Mouse (Mus musculus): Measurements from ENCODE around the gene Dhcr7. TPM values are rescaled to one million over a fixed set of nuclear protein-coding genes. Genes with fewer than 3 reads are reported as not detected.
A peak's percentile ranks its signal among the peaks of the same experiment; 100 is the strongest.

Dhcr7 gene
- 20.5 and 21.8 TPM in 2 replicates for polyA plus RNA-seq (2012; ENCODE audit: insufficient read depth, insufficient read length, missing spikeins)

DNA sequence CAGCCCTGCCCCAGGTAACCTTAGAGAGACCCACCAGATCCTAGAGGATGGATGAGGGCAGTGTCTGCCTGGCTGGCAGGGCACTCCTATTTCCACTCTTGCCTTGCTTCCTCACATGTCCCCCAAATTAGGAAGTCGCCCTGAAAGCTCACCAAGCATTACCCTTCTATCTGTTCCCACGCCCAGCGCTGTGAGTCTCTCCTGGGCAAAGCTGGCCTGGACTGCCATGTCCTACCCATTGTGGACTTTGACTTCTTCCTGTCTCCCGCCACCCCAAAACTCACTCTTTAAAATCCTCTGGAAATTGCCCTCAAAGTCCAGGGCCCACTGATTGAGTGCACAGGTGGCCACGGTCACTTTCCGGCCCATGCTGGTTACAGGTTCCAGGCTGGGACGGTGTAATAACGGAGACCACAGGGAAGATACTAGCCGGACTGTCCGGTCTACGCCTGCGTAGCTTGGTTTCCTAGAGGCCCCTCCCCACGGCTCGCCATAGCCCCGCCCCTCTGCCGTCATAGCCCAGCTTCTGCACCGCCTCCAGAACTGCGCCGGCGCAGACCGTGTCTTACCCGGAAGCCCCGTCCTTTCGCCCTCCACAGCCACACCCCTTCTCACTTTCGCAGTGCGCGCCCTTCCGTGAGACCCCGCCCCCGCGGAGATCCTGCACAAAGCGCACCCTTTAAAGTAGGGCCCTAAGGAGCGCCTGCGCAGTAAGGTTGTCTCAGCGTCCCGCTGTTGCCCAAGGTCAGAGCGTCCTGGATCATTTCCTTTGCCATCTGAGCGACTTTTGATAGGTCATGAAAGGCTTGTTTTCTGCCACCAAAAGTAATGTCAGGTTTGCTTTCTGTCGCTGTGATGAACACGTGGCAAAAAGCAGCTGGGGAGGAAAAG lies at the start of gene Dhcr7, which contains the start of gene Nadsyn1:
Gene Dhcr7 (plus strand): TSS at position 771 of the 891 bp plus-strand sequence.
Gene Nadsyn1 (minus strand): TSS at position 475 of the 891 bp plus-strand sequence.
- Histone ChIP-seq H3K4me3 (ENCODE audit: insufficient read depth, low read length) (peak within 1 kb of the TSS; percentile 88), H3K4me1 (ENCODE audit: control insufficient read depth, insufficient read depth, low read length) (peaks cover 13% of the 10 kb centered on the region), H3K27ac (ENCODE audit: insufficient read depth, low read depth, low read length) (peak within 1 kb of the TSS; percentile 80)
- no peak for TF ChIP-seq CTCF (IDR thresholded peaks at IDR 0.05; ENCODE audit: low read depth, low read length)
- TF ChIP-seq POLR2A (IDR thresholded peaks at IDR 0.05; ENCODE audit: borderline replicate concordance, low read depth, low read length): peak; percentile 89

GRCm38 (mm10) chr7:143776137-143776536 lies 46.8 kb upstream of the Dhcr7 start:
- Histone ChIP-seq H3K27ac (ENCODE audit: insufficient read depth, low read depth, low read length) (no peak overlapping the region), H3K4me3 (ENCODE audit: insufficient read depth, low read length) (no peak overlapping the region), H3K4me1 (ENCODE audit: control insufficient read depth, insufficient read depth, low read length) (peaks cover 2% of the 10 kb centered on the region; the same call in 1 of the 2 replicates)
- TF ChIP-seq POLR2A (IDR thresholded peaks at IDR 0.05; ENCODE audit: borderline replicate concordance, low read depth, low read length) (no peak), CTCF (IDR thresholded peaks at IDR 0.05; ENCODE audit: low read depth, low read length) (no peak)

DNA sequence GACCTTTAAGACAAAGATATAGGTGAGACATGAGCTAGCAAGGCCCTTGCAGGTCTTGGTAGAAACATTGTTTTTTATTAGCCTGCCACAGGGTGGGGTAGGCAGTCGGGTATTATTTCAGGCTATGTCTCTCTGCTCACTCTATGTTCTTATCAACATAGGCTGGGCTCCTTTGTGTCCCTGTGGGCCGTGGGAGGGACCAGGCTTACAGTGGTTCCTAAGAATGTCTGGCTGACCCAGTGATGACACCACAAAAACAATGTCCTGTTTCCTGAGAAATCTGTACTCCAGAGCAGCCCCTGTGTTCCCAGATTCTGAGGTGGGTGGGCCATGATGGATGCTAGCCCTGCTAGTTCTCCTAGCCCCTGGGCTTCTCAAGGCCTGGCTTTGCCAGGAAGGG lies 45.6 kb upstream of the Dhcr7 start:
- no peak overlapping the region for H3K27ac ChIP-seq (ENCODE audit: insufficient read depth, low read depth, low read length)
- TF ChIP-seq CTCF (IDR thresholded peaks at IDR 0.05; ENCODE audit: low read depth, low read length): no peak
- TF ChIP-seq POLR2A (IDR thresholded peaks at IDR 0.05; ENCODE audit: borderline replicate concordance, low read depth, low read length): no peak
- no peaks in the 10 kb centered on the region for H3K4me1 ChIP-seq (ENCODE audit: control insufficient read depth, insufficient read depth, low read length)
- no peak overlapping the region for H3K4me3 ChIP-seq (ENCODE audit: insufficient read depth, low read length)

DNA sequence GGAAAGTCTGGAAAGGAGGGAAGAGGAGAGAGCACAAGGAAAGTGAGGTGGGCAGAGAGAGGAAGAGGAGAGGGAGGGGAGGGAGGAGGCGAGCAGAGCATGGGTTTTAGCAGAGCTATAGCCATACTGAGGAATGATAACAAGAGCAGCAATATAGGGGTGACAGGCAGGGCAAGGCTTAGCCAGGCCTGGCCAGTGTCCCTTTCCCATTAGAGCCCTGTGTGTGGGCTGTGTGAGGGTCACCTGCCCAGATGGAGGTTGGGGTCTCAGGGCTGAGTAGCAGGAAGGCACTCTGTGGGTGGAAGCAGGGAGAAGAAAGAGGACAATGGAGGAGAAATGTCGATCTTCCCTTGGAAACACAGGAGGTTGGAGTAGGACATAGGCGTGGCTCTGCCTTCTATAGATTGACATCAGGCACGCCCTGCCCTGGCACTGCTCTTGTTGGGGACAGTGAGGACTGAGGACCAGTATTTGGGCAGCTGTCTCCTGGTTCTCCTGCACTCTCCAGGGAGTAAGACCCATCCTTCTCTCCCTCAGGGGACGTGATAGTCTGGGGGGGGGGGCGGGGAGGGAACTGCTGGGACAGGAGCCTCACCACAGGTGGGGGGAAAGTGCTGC lies 39.5 kb upstream of the Dhcr7 start:
- Histone ChIP-seq H3K4me1 (ENCODE audit: control insufficient read depth, insufficient read depth, low read length) (peaks cover 12% of the 10 kb centered on the region; the same call in 1 of the 2 replicates), H3K4me3 (ENCODE audit: insufficient read depth, low read length) (peak overlapping the region; percentile 65), H3K27ac (ENCODE audit: insufficient read depth, low read depth, low read length) (no peak overlapping the region)
- TF ChIP-seq POLR2A (IDR thresholded peaks at IDR 0.05; ENCODE audit: borderline replicate concordance, low read depth, low read length) (no peak), CTCF (IDR thresholded peaks at IDR 0.05; ENCODE audit: low read depth, low read length) (no peak)

- Histone ChIP-seq H3K4me1 (ENCODE audit: control insufficient read depth, insufficient read depth, low read length) (peaks cover 12% of the 10 kb centered on the region; the same call in 1 of the 2 replicates), H3K4me3 (ENCODE audit: insufficient read depth, low read length) (peak within 1 kb of the TSS; percentile 65), H3K27ac (ENCODE audit: insufficient read depth, low read depth, low read length) (no peak within 1 kb of the TSS)
- TF ChIP-seq POLR2A (IDR thresholded peaks at IDR 0.05; ENCODE audit: borderline replicate concordance, low read depth, low read length) (no peak), CTCF (IDR thresholded peaks at IDR 0.05; ENCODE audit: low read depth, low read length) (no peak)
Observed at GRCm38 (mm10) chr7:143783996-143784829, 38.7 kb upstream of the Dhcr7 start, which contains the start of gene Mrgpre. Mrgpre (minus strand) TSS chr7:143784500.

GRCm38 (mm10) chr7:143792336-143792985 lies 30.5 kb upstream of the Dhcr7 start:
- Histone ChIP-seq H3K27ac (ENCODE audit: insufficient read depth, low read depth, low read length) (no peak overlapping the region), H3K4me3 (ENCODE audit: insufficient read depth, low read length) (no peak overlapping the region), H3K4me1 (ENCODE audit: control insufficient read depth, insufficient read depth, low read length) (0 out of 2 replicates have a peak, but pooled peaks cover 2% of the 10 kb centered on the region)
- no peak for TF ChIP-seq POLR2A (IDR thresholded peaks at IDR 0.05; ENCODE audit: borderline replicate concordance, low read depth, low read length)
- no peak for TF ChIP-seq CTCF (IDR thresholded peaks at IDR 0.05; ENCODE audit: low read depth, low read length)

DNA sequence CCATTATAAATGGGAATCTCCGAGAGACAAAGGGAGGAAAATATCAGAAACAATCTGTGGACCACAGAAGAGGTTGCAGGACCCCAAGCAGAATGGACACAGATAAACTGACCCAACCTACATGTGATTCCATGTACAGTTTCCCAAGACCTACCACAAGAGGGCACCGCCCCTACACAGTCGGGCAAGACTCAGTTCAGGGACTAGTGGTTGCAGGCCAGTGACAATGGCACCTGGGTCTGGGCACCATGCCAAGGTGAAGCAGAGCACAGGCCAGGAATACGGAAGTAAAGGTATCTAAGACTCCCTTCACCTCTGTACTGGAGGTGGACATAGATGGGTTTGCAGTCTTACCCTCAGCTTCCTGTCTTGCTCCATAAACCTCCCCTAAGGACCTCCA lies 29.8 kb upstream of the Dhcr7 start:
- Histone ChIP-seq H3K4me1 (ENCODE audit: control insufficient read depth, insufficient read depth, low read length) (0 out of 2 replicates have a peak, but pooled peaks cover 2% of the 10 kb centered on the region), H3K4me3 (ENCODE audit: insufficient read depth, low read length) (no peak overlapping the region), H3K27ac (ENCODE audit: insufficient read depth, low read depth, low read length) (no peak overlapping the region)
- no peak; the same call in 1 of the 2 replicates for TF ChIP-seq CTCF (IDR thresholded peaks at IDR 0.05; ENCODE audit: low read depth, low read length)
- no peak for TF ChIP-seq POLR2A (IDR thresholded peaks at IDR 0.05; ENCODE audit: borderline replicate concordance, low read depth, low read length)

GRCm38 (mm10) chr7:143798783-143799182 lies 24.2 kb upstream of the Dhcr7 start:
- H3K27ac ChIP-seq (ENCODE audit: insufficient read depth, low read depth, low read length): no peak overlapping the region
- TF ChIP-seq CTCF (IDR thresholded peaks at IDR 0.05; ENCODE audit: low read depth, low read length): no peak
- no peak for TF ChIP-seq POLR2A (IDR thresholded peaks at IDR 0.05; ENCODE audit: borderline replicate concordance, low read depth, low read length)
- H3K4me1 ChIP-seq (ENCODE audit: control insufficient read depth, insufficient read depth, low read length): no peaks in the 10 kb centered on the region

DNA sequence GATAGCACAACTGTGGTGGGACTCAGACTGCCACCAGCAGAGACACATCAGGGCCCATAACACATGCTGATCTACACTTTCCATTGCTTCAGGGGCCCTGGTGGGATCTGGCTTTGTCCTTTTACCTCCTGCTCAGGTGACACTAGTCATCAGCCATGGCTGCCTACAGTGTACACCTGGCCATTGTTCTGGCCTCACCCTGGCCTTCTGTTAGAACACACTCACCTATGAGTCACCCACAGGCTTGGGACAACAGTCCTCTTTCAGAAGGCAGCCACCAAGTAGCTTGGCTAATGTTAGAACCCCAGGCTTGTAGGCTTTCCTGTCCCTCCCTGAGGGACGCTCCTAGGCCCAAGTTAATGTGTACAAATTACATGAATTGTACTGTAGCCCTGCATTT lies 22.2 kb upstream of the Dhcr7 start:
- no peak for TF ChIP-seq CTCF (IDR thresholded peaks at IDR 0.05; ENCODE audit: low read depth, low read length)
- TF ChIP-seq POLR2A (IDR thresholded peaks at IDR 0.05; ENCODE audit: borderline replicate concordance, low read depth, low read length): no peak
- no peak overlapping the region for H3K4me3 ChIP-seq (ENCODE audit: insufficient read depth, low read length)
- H3K4me1 ChIP-seq (ENCODE audit: control insufficient read depth, insufficient read depth, low read length): no peaks in the 10 kb centered on the region
- H3K27ac ChIP-seq (ENCODE audit: insufficient read depth, low read depth, low read length): no peak overlapping the region

More at GRCm38 (mm10) chr7:143798783-143799182, 24.2 kb upstream of the Dhcr7 start:
- no peak overlapping the region for H3K4me3 ChIP-seq (ENCODE audit: insufficient read depth, low read length)
